ENCODE assay signal across 10 mouse cellular contexts in the genomic region with DNA sequence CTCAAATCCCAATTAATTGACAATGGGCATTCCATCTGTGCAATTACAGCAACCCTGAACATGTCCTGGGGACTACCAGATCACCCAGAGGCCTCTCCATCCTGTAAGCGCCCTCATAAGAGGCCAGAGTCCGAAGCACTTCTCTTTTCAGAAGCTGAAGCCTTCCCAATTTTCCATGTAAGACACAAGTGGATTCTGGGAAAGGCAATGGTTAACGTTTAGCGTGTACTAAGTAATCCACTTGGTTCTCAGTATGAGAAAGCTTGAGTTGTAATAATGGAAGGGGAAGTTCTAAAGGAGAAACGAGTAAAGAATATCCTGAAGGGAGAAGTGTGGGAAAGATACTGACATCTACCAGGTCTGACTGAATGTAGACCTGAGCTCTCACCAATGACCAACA. TPM values are rescaled to one million over a fixed set of nuclear protein-coding genes. Genes with fewer than 3 reads are reported as not detected.
DNase-seq lines count a peak whose midpoint lies in the region; ATAC-seq and TF ChIP-seq lines count a peak whose summit lies in the region.
"Had no signal": no experiment of that assay in that cellular context is flagged by ENCODE, and none has a peak within 500 bp of the region (broad histone marks: within the 10 kb centered on the region; RNA-seq: fewer than 3 reads in every experiment).

No protein-coding gene starts in this region.

- WGBS in hindbrain, postnatal 0 days, result 49% methylated on average over 5 of the region's 5 CpGs
- WGBS in liver, embryonic 15.5 days (ENCODE audit: insufficient replicate concordance), result 39% methylated on average over 5 of the region's 5 CpGs

- H3K36me3 ChIP-seq in hindbrain, postnatal 0 days (ENCODE audit: insufficient read depth, low read length), result no peaks in the 10 kb centered on the region
- H3K36me3 ChIP-seq in liver, embryonic 15.5 days (replicated peaks), result no peaks in the 10 kb centered on the region

- H3K9me3 ChIP-seq in hindbrain, postnatal 0 days (ENCODE audit: low read length), result no peaks in the 10 kb centered on the region
- H3K9me3 ChIP-seq in liver, embryonic 15.5 days (replicated peaks), result no peaks in the 10 kb centered on the region

- H3K4me2 ChIP-seq in hindbrain, postnatal 0 days (ENCODE audit: low read depth, low read length), result peak overlapping the region; percentile 85
- H3K4me2 ChIP-seq in liver, embryonic 15.5 days, result peak overlapping the region; percentile 57

- ATAC-seq in hindbrain, postnatal 0 days, result no peak
- no peak for ATAC-seq in liver, embryonic 15.5 days (ENCODE audit: insufficient read depth)

- no peaks in the 10 kb centered on the region for H3K27me3 ChIP-seq in hindbrain, postnatal 0 days (ENCODE audit: insufficient read depth, low read length)
- peaks cover 12% of the 10 kb centered on the region for H3K27me3 ChIP-seq in liver, embryonic 15.5 days

- peak; percentile 11 for DNase-seq in embryo, embryonic 11 days
- no peak for DNase-seq in embryo, embryonic 10 days (ENCODE audit: low spot score)
- peak; percentile 22 for DNase-seq in adipocyte (ENCODE audit: low spot score)
- DNase-seq in hindbrain, postnatal 0 days (ENCODE audit: low spot score), result no peak
- no peak for DNase-seq in layer of hippocampus, postnatal 10 days (ENCODE audit: low spot score in 2 of 2)
- DNase-seq in cerebellum, postnatal 36 days, result no peak
- DNase-seq in cerebellum, adult 11-12 months, result no peak
- DNase-seq: gastrocnemius, postnatal 10 days; right cerebral cortex, postnatal 25 days had no signal

- TF ChIP-seq CTCF in hindbrain, postnatal 0 days (IDR thresholded peaks at IDR 0.05; ENCODE audit: low read depth), result no peak

- H3K4me3 ChIP-seq in hindbrain, postnatal 0 days (ENCODE audit: low read length), result peak overlapping the region; percentile 91
- peak overlapping the region; percentile 58; the same call in 1 of the 2 replicates for H3K4me3 ChIP-seq in liver, embryonic 15.5 days (replicated peaks)

- no peak overlapping the region for H3K9ac ChIP-seq in hindbrain, postnatal 0 days (replicated peaks; ENCODE audit: low read length)
- no peak overlapping the region for H3K9ac ChIP-seq in liver, embryonic 15.5 days

- H3K27ac ChIP-seq in hindbrain, postnatal 0 days, result no peak overlapping the region
- no peak overlapping the region for H3K27ac ChIP-seq in liver, embryonic 15.5 days (replicated peaks)

- H3K4me1 ChIP-seq in hindbrain, postnatal 0 days (ENCODE audit: insufficient read depth, low read length), result no peaks in the 10 kb centered on the region
- no peaks in the 10 kb centered on the region for H3K4me1 ChIP-seq in liver, embryonic 15.5 days (replicated peaks)

RNA-seq across cellular contexts. Expression of gene Arhgap42, which starts 1.4 kb away (rescaled TPM):
- 5.9 and 13.0 TPM in 2 replicates for total RNA-seq in hindbrain, postnatal 0 days (2014; rRNA removed)
- 13.0 and 15.4 TPM in 2 replicates for polyA plus RNA-seq in hindbrain, postnatal 0 days (2015; fragmentation: Nextera tagmentation; extraction: Ambion mirVana)
- 8.1 and 8.4 TPM in 2 replicates for polyA plus RNA-seq in liver, embryonic 15.5 days (2015; fragmentation: Nextera tagmentation; extraction: Ambion mirVana)
- total RNA-seq in layer of hippocampus, postnatal 10 days (2021), result 10 to 100 TPM; 12.6 to 15.6 TPM

Comparison
In these comparisons a context has a peak if more than half of its experiments do, and no peak if none do; other contexts are left out.
1. DNase-seq: peak in embryo, embryonic 11 days (single experiment) and adipocyte (single experiment); none in embryo, embryonic 10 days (single experiment), hindbrain, postnatal 0 days (single experiment), layer of hippocampus, postnatal 10 days (0 of 2), cerebellum, postnatal 36 days (0 of 2) and cerebellum, adult 11-12 months (single experiment).